Mouse (Mus musculus) CD4-positive, CD25-positive, alpha-beta regulatory T cell (primary cell): ENCODE results near the gene Tbc1d14. TPM values are rescaled to one million over a fixed set of nuclear protein-coding genes. Genes with fewer than 3 reads are reported as not detected.

Experiments
- polyA plus RNA-seq: library from polyadenylated mRNA; unstranded; fragments of 100-300 nt; shearing (Covaris generic); gene quantifications from one replicate; pipeline ENCODE4 v1.2.1, GENCODE M21; 2017

The Tbc1d14 gene
- 88.5 TPM for polyA plus RNA-seq

GRCm38 (mm10) chr5:36593176-36593575, at the start of gene Tbc1d14:
Tbc1d14 (minus strand) TSS chr5:36593276.

GRCm38 (mm10) chr5:36484171-36484990, 108.7 kb downstream of the Tbc1d14 start, which contains the start of the genes Tada2b and Ccdc96:
Tada2b (minus strand) TSS chr5:36484285.
Ccdc96 (plus strand) TSS chr5:36484588.

GRCm38 (mm10) chr5:36464709-36465661, 128.1 kb downstream of the Tbc1d14 start, which contains the start of gene Grpel1:
Grpel1 (plus strand) TSS chr5:36464998.

Other genes starting within 250 kb of the Tbc1d14 start
- gene Sorcs2, start 195.1 kb downstream of the Tbc1d14 start, polyA plus RNA-seq: 20.7 TPM
- 36.1 TPM for gene Grpel1, start 128.3 kb downstream of the Tbc1d14 start, polyA plus RNA-seq
- gene Tada2b, start 109.0 kb downstream of the Tbc1d14 start, polyA plus RNA-seq: 21.4 TPM
- 0.08 TPM for gene Ccdc96, start 108.7 kb downstream of the Tbc1d14 start, polyA plus RNA-seq
- gene D5Ertd579e, start 102.7 kb upstream of the Tbc1d14 start, polyA plus RNA-seq: 36.8 TPM
- 37.7 TPM for gene Bloc1s4, start 155.4 kb upstream of the Tbc1d14 start, polyA plus RNA-seq
- 242 TPM for gene Mrfap1, start 203.5 kb upstream of the Tbc1d14 start, polyA plus RNA-seq
- gene Man2b2, start 237.4 kb upstream of the Tbc1d14 start, polyA plus RNA-seq: 20.7 TPM